Mouse (Mus musculus) frontal cortex, postnatal 14 days (tissue): ENCODE data around the gene Zfp113.
A peak's percentile ranks its signal among the peaks of the same experiment; 100 is the strongest.
"Not testable (repeated sequence)": the region's sequence is repeated elsewhere in the genome, so short reads cannot be mapped to it uniquely, and the experiment has no call there.

Source experiments
- DNase-seq, 2 experiments: peaks; one replicate each; pipeline ENCODE4 v3.0.0; 2022; ENCODE audit warnings: low spot score in 2 of 2

The Zfp113 gene

GRCm38 (mm10) chr5:138137935-138138549 lies 17.5 kb downstream of the Zfp113 start:
- no peak for DNase-seq

- DNase-seq = no peak
Measured at GRCm38 (mm10) chr5:138137257-138137656, 18.3 kb downstream of the Zfp113 start.

- DNase-seq = no peak
Measured at GRCm38 (mm10) chr5:138132425-138133064, 23.0 kb downstream of the Zfp113 start.

DNA sequence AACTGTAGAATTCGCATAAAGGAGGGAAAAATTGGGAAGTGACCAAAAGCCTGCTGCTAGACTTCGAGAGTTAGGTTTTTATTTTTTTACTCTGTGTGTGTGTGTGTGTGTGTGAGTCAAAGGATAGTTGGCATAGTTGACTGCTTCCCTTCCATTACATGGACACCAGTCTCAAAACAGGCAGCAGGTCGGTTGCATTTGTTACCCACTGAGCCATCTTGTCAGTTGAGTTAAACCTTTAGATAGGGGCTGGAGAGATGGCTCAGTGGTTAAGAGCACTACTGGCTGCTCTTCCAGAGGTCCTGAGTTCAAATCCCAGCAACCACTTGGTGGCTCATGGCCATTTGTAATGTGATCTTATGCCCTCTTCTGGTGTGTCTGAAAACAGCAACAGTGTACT lies 37.5 kb downstream of the Zfp113 start:
- no peak for DNase-seq

- no peak for DNase-seq
Measured at GRCm38 (mm10) chr5:138117199-138118015, 38.1 kb downstream of the Zfp113 start.

- peak; percentile 77 to 80 for DNase-seq
Measured at GRCm38 (mm10) chr5:138116255-138117198, 39.0 kb downstream of the Zfp113 start, which contains the start of gene Zscan21. Zscan21 (plus strand) TSS chr5:138116903.

GRCm38 (mm10) chr5:138109847-138110396 lies 45.6 kb downstream of the Zfp113 start:
- not testable (repeated sequence) for DNase-seq

DNA sequence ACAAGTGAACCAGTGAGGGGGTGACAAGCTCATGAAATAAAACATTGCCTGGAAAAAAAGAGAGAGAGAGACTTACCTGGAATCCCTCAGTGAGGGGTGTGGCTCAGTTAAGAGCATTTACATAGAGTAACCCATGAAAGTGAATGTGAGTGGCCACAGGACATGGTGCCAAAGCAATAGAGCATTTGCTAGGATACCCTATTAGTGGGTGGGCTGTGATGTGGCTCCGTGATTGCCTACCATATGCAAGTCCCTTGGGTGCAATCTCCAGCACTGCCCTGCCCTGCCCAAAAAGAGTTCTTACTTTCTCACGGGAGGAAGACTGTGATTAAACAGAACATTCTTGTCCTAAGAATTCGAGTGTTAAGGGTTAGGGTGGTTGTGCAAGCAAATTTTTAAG lies 48.4 kb downstream of the Zfp113 start:
- DNase-seq = no peak

GRCm38 (mm10) chr5:138104976-138105375 lies 50.6 kb downstream of the Zfp113 start:
- no peak for DNase-seq

- no peak for DNase-seq
Measured at GRCm38 (mm10) chr5:138094474-138094873, 61.1 kb downstream of the Zfp113 start.

DNA sequence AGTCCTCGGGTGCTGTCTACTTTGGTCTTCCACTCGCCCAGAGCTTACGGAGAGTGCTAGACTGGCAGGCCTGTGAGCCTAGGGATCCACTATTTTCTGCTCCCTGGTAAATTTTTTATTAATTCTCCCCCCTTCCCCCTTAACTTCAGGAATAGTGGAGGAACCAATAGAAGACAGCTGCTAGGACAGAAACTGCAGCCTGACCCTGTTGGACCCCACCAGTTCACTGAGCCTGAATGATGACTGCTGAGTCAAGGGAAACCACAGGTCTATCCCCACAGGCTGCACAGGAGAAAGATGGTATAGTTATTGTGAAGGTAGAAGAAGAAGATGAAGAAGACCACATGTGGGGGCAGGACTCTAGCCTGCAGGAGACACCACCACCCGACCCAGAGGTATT lies 62.8 kb downstream of the Zfp113 start:
- no peak for DNase-seq

DNA sequence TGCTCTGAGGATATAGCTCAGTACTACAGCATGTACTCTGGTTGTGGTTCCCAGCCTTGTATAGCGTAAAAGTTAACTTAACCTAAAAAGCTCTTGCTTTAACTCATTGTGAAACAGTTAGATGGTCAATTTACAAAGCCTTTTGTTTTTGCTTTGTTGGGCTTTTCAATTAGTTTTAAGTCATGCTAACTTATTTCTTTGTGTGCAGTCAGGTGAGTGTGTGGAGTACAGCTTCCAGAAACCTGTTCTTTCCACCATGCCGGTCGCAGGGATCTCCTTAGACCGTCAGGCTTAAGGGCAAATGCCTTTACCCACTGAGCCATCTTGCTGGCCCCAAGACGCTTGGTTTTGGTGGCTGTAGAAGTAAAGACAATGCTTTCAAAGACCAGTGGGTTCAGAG lies 64.8 kb downstream of the Zfp113 start:
- DNase-seq = no peak

- no peak for DNase-seq
Measured at GRCm38 (mm10) chr5:138090271-138090670, 65.3 kb downstream of the Zfp113 start.
